Mouse (Mus musculus) forebrain, embryonic 11.5 days (tissue): ENCODE results near the gene Arhgap23. TPM values are rescaled to one million over a fixed set of nuclear protein-coding genes. Genes with fewer than 3 reads are reported as not detected.
A peak's percentile ranks its signal among the peaks of the same experiment; 100 is the strongest.

Experiments
- ATAC-seq: fragments of 200-750 bp; cut with Nextera tagmentation; replicated peaks from 2 replicates; pipeline ENCODE4 v1.8.0; 2017; ENCODE audit warnings: moderate TSS enrichment; ENCODE audit not compliant: low FRiP score
- DNase-seq: peaks from one replicate; pipeline ENCODE4 v3.0.0-alpha.2; 2017; ENCODE audit warnings: low spot score
- H3K27ac ChIP-seq: fragments of 300-500 bp; sonication (generic); 2 replicates; pipeline ENCODE4 v1.5.1; 2014; ENCODE audit warnings: low read depth, low read length
- H3K27me3 ChIP-seq: fragments of 300-500 bp; sonication (generic); 2 replicates; pipeline ENCODE4 v1.6.1; 2014; ENCODE audit warnings: mild to moderate bottlenecking, low read length, mixed read lengths; ENCODE audit not compliant: control insufficient read depth, insufficient read depth
- H3K36me3 ChIP-seq: fragments of 300-500 bp; sonication (generic); 2 replicates; pipeline ENCODE4 v1.6.1; 2014; ENCODE audit warnings: mild to moderate bottlenecking, low read length, moderate library complexity, mixed read lengths; ENCODE audit not compliant: control insufficient read depth, insufficient read depth
- H3K4me1 ChIP-seq: fragments of 300-500 bp; sonication (generic); replicated peaks from 2 replicates; pipeline ENCODE4 v1.6.1; 2014; ENCODE audit warnings: low read length, mixed read lengths; ENCODE audit not compliant: control insufficient read depth, insufficient read depth
- H3K4me2 ChIP-seq: fragments of 300-500 bp; sonication (generic); 2 replicates; pipeline ENCODE4 v1.6.1; 2014; ENCODE audit warnings: low read depth, mild to moderate bottlenecking, low read length, moderate library complexity, mixed read lengths; ENCODE audit not compliant: severe bottlenecking
- H3K4me3 ChIP-seq: fragments of 300-500 bp; sonication (generic); 2 replicates; pipeline ENCODE4 v1.5.1; 2014; ENCODE audit warnings: low read depth, low read length
- H3K9ac ChIP-seq: fragments of 300-500 bp; sonication (generic); 2 replicates; pipeline ENCODE4 v1.6.1; 2014; ENCODE audit warnings: low read length
- H3K9me3 ChIP-seq: fragments of 300-500 bp; sonication (generic); 2 replicates; pipeline ENCODE4 v1.6.1; 2016; ENCODE audit warnings: low read length, mixed read lengths; ENCODE audit not compliant: control insufficient read depth
- WGBS: fragments of 180-500 bp; shearing (Covaris S2); extraction: QIAGEN DNeasy Blood & Tissue Kit; methylation state at CpG from one replicate; pipeline ENCODE4 v1.1.7; 2014; 5-methylcytosine and 5-hydroxymethylcytosine counted together
- polyA plus RNA-seq: library from polyadenylated mRNA; unstranded; fragments of >200 nt; fragmentation: Nextera tagmentation; extraction: Ambion mirVana; gene quantifications from 2 replicates; pipeline ENCODE4 v1.2.1, GENCODE M21; 2014

The Arhgap23 gene
- polyA plus RNA-seq, 1 experiment from 2014 or later, result 3.2 TPM

GRCm38 (mm10) chr11:97410958-97411357 lies 4.4 kb upstream of the Arhgap23 start:
- Histone ChIP-seq H3K27ac (no peak overlapping the region), H3K27me3 (peaks cover 12% of the 10 kb centered on the region; the same call in 1 of the 2 replicates), H3K9ac (no peak overlapping the region), H3K4me3 (no peak overlapping the region), H3K36me3 (no peaks in the 10 kb centered on the region), H3K4me1 (peaks cover 7% of the 10 kb centered on the region), H3K9me3 (no peaks in the 10 kb centered on the region), H3K4me2 (no peak overlapping the region)
- DNase-seq (no peak), ATAC-seq (no peak)
- WGBS, result 82% methylated on average over 4 of the region's 4 CpGs

DNA sequence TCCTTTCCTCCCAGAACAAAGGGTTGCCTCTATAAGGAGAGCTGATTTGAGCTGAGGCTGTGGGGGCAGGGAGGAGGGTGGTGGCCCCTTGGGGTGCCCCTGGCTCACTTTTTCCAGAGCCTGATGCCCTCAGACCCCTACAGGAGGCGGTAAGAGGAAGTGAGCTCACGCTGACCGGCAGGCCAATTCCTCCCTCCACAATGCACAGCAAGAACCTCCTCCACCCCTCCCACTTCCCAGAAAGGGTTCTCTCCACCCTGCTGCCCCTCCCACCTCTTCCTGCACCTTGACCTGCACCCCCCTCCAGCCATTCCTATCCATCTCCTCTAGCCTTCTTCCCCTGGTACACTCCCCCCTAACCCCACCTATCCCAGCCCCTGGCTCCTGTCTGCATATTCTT lies 3.2 kb upstream of the Arhgap23 start:
- Histone ChIP-seq H3K4me3 (no peak overlapping the region), H3K4me2 (no peak overlapping the region), H3K9ac (no peak overlapping the region), H3K27me3 (peaks cover 5% of the 10 kb centered on the region; the same call in 1 of the 2 replicates), H3K36me3 (no peaks in the 10 kb centered on the region), H3K4me1 (peaks cover 12% of the 10 kb centered on the region), H3K27ac (no peak overlapping the region), H3K9me3 (no peaks in the 10 kb centered on the region)
- 21% methylated on average over 3 of the region's 3 CpGs for WGBS
- no peak for ATAC-seq
- no peak for DNase-seq

DNA sequence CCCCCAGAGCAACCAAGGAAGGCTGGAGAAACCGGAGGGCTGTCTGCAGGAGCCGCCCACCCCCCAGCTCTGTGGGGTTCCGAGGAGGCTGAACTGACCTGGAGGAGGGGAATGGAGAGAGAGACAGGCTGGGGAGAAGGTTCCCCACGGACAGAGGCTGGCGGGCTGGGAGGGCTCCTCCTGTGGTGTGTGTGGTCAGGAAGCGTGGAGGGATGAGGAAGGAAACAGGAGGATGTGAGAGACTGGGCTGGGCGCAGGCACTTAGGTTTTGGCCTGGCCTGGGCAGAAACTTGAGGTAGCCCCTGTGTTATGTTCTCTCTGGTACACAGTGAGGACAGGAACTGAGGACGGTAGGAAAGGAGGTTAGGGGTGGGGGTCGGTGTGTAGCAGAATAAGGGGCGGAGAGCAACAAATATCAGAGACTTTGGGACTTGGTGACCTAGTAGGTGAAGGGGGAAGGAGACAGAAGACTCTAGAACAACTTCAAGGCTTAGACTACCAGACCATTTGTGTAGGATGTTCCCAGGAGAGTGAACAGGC lies 2.5 kb upstream of the Arhgap23 start:
- no peak overlapping the region for H3K4me2 ChIP-seq
- H3K27me3 ChIP-seq, result peaks cover 2% of the 10 kb centered on the region; the same call in 1 of the 2 replicates
- WGBS, result 42% methylated on average over 10 of the region's 10 CpGs
- no peak overlapping the region for H3K4me3 ChIP-seq
- H3K9me3 ChIP-seq, result no peaks in the 10 kb centered on the region
- DNase-seq (no peak), ATAC-seq (no peak)
- peaks cover 12% of the 10 kb centered on the region for H3K4me1 ChIP-seq
- 0 out of 2 replicates have a peak overlapping the region, but pooled peaks have one; percentile 9 for H3K9ac ChIP-seq
- H3K36me3 ChIP-seq, result no peaks in the 10 kb centered on the region
- H3K27ac ChIP-seq, result no peak overlapping the region

DNA sequence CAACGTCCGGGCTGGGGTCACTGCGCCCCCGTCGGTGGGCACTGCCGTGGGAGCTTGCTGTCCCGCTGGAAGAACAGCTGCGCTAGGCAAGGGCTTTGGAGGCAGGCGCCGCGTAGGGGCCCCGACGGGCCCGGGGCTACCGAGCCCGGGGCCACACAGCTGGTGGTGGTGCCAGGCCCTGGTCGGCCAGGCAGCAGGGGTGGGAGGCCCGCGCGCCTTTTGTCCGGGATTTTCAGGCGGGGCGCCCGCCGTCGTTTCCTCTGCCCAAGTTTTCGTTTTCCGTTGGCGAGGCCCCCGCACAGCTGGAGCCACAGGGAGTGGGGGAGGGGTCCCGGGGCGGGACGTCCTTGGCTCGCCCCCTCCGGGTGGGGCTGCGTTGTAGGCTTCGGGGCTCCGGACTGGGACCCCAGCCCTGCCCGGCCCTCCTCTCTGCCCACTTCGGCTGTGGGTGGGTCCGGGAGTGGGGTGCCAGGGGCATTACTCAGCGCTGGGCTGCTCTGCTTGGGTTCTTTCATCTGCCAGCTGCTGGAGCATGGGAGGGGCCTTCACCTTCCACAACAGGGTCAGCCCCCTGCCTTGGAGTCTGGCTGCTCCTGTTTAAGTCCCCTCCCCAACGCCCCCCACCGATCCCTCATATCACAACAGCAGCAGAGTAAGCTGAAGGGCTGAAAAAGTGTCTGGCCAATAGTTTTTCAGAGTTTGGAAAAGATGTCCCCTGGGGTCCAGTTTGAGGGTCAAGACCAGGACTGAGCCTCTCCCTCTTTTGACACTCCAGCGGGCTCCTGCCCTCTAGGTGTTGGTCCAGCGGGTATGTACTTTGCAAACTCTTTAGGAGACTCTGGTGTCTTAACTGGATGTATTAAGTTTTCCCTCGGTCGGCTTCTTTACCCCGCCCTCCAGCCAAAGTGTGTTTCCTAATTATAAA lies 641 bp downstream of the Arhgap23 start:
- H3K9me3 ChIP-seq, result no peaks in the 10 kb centered on the region
- H3K4me3 ChIP-seq, result peak overlapping the region; percentile 56
- no peaks in the 10 kb centered on the region for H3K36me3 ChIP-seq
- DNase-seq (peak; percentile 70), ATAC-seq (peak; percentile 62)
- H3K9ac ChIP-seq, result peak overlapping the region; percentile 65
- WGBS, result 2% methylated on average over 49 of the region's 49 CpGs
- H3K4me1 ChIP-seq, result peaks cover 13% of the 10 kb centered on the region
- H3K27ac ChIP-seq, result 0 out of 2 replicates have a peak overlapping the region, but pooled peaks have one; percentile 25
- peaks cover 2% of the 10 kb centered on the region; the same call in 1 of the 2 replicates for H3K27me3 ChIP-seq
- H3K4me2 ChIP-seq, result peak overlapping the region; percentile 88

DNA sequence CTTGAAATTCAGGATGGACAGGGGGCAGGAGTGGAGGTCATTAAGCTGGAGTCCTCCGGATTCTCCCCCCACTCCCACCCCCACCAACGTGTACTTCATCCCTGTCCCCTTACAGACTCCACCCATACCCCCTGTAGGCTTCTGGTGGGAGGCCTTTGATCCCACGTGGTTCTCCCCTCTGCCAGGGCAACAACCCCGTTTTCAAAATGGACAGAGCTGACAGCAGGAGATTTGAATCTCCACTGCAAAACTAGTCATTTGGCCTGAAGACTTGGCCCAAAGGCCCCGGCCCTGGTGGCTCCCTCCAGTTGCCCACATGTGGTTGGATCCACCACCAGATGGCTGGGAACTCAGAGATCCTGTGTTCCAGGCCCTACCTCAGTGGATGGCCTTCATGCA lies 1.3 kb downstream of the Arhgap23 start:
- H3K27me3 ChIP-seq, result peaks cover 2% of the 10 kb centered on the region; the same call in 1 of the 2 replicates
- no peak overlapping the region for H3K4me3 ChIP-seq
- H3K36me3 ChIP-seq, result no peaks in the 10 kb centered on the region
- peaks cover 13% of the 10 kb centered on the region for H3K4me1 ChIP-seq
- H3K4me2 ChIP-seq, result no peak overlapping the region
- DNase-seq (no peak), ATAC-seq (no peak)
- WGBS, result 9% methylated on average over 5 of the region's 5 CpGs
- H3K9me3 ChIP-seq, result no peaks in the 10 kb centered on the region
- H3K27ac ChIP-seq, result no peak overlapping the region
- H3K9ac ChIP-seq, result no peak overlapping the region

GRCm38 (mm10) chr11:97418834-97419539 lies 3.7 kb downstream of the Arhgap23 start:
- Histone ChIP-seq H3K36me3 (no peaks in the 10 kb centered on the region), H3K4me2 (no peak overlapping the region), H3K27me3 (peaks cover 2% of the 10 kb centered on the region; the same call in 1 of the 2 replicates), H3K27ac (no peak overlapping the region), H3K9me3 (no peaks in the 10 kb centered on the region), H3K9ac (no peak overlapping the region; the same call in 1 of the 2 replicates), H3K4me3 (no peak overlapping the region), H3K4me1 (peaks cover 13% of the 10 kb centered on the region)
- ATAC-seq, result no peak
- 61% methylated on average over 14 of the region's 14 CpGs for WGBS
- DNase-seq, result no peak

GRCm38 (mm10) chr11:97419540-97419900 lies 4.2 kb downstream of the Arhgap23 start:
- Histone ChIP-seq H3K4me1 (peaks cover 13% of the 10 kb centered on the region), H3K27ac (no peak overlapping the region), H3K9me3 (no peaks in the 10 kb centered on the region), H3K4me2 (no peak overlapping the region), H3K27me3 (peaks cover 2% of the 10 kb centered on the region; the same call in 1 of the 2 replicates), H3K36me3 (no peaks in the 10 kb centered on the region), H3K4me3 (no peak overlapping the region), H3K9ac (no peak overlapping the region)
- 77% methylated on average over 5 of the region's 5 CpGs for WGBS
- no peak for DNase-seq
- no peak for ATAC-seq

GRCm38 (mm10) chr11:97422507-97422906 lies 7.2 kb downstream of the Arhgap23 start:
- Histone ChIP-seq H3K9ac (no peak overlapping the region; the same call in 1 of the 2 replicates), H3K27ac (no peak overlapping the region), H3K36me3 (no peaks in the 10 kb centered on the region), H3K27me3 (no peaks in the 10 kb centered on the region), H3K9me3 (no peaks in the 10 kb centered on the region), H3K4me1 (peaks cover 3% of the 10 kb centered on the region; the same call in 1 of the 2 replicates), H3K4me3 (no peak overlapping the region), H3K4me2 (no peak overlapping the region)
- ATAC-seq (no peak), DNase-seq (no peak)
- 47% methylated on average over 4 of the region's 4 CpGs for whole genome bisulfite sequencing
